Mouse (Mus musculus) heart, embryonic 11.5 days (tissue): ENCODE results near the gene Fam71e1. TPM values are rescaled to one million over a fixed set of nuclear protein-coding genes. Genes with fewer than 3 reads are reported as not detected.

Experiments used
- ATAC-seq: fragments of 200-750 bp; cut with Nextera tagmentation; replicated peaks from 2 replicates; pipeline ENCODE4 v1.8.0; 2017; ENCODE audit warnings: moderate library complexity; ENCODE audit not compliant: insufficient number of reproducible peaks, low FRiP score, low TSS enrichment
- H3K27ac ChIP-seq: fragments of 300-500 bp; sonication (generic); 2 replicates; pipeline ENCODE4 v1.5.1; 2014; ENCODE audit warnings: mild to moderate bottlenecking, low read depth, low read length
- H3K27me3 ChIP-seq: fragments of 300-500 bp; sonication (generic); 2 replicates; pipeline ENCODE4 v1.6.1; 2014; ENCODE audit warnings: mild to moderate bottlenecking, low read length, mixed read lengths; ENCODE audit not compliant: control insufficient read depth, insufficient read depth
- H3K36me3 ChIP-seq: fragments of 300-500 bp; sonication (generic); 2 replicates; pipeline ENCODE4 v1.6.1; 2014; ENCODE audit warnings: mild to moderate bottlenecking, low read length, moderate library complexity, mixed read lengths; ENCODE audit not compliant: control insufficient read depth, insufficient read depth
- H3K4me1 ChIP-seq: fragments of 300-500 bp; sonication (generic); 2 replicates; pipeline ENCODE4 v1.6.1; 2014; ENCODE audit warnings: low read length; ENCODE audit not compliant: control insufficient read depth, insufficient read depth
- H3K4me2 ChIP-seq: fragments of 300-500 bp; sonication (generic); 2 replicates; pipeline ENCODE4 v1.6.1; 2014; ENCODE audit warnings: mild to moderate bottlenecking, moderate library complexity
- H3K4me3 ChIP-seq: fragments of 300-500 bp; sonication (generic); 2 replicates; pipeline ENCODE4 v1.5.1; 2014; ENCODE audit warnings: low read depth, low read length
- H3K9ac ChIP-seq: fragments of 300-500 bp; sonication (generic); 2 replicates; pipeline ENCODE4 v1.6.1; 2014; ENCODE audit warnings: mild to moderate bottlenecking, low read depth, low read length, moderate library complexity
- H3K9me3 ChIP-seq: fragments of 300-500 bp; sonication (generic); replicated peaks from 2 replicates; pipeline ENCODE4 v1.6.1; 2016; ENCODE audit warnings: low read length; ENCODE audit not compliant: control insufficient read depth
- WGBS: fragments of 180-500 bp; shearing (Covaris S2); extraction: QIAGEN DNeasy Blood & Tissue Kit; methylation state at CpG from one replicate; pipeline ENCODE4 v1.1.7; 2014; ENCODE audit not compliant: insufficient replicate concordance; 5-methylcytosine and 5-hydroxymethylcytosine counted together
- polyA plus RNA-seq: library from polyadenylated mRNA; unstranded; fragments of >200 nt; fragmentation: Nextera tagmentation; extraction: Ambion mirVana; gene quantifications from 2 replicates; pipeline ENCODE4 v1.2.1, GENCODE M21; 2014

Fam71e1 gene
- polyA plus RNA-seq, 1 experiment from 2014 or later: 10.6 TPM

DNA sequence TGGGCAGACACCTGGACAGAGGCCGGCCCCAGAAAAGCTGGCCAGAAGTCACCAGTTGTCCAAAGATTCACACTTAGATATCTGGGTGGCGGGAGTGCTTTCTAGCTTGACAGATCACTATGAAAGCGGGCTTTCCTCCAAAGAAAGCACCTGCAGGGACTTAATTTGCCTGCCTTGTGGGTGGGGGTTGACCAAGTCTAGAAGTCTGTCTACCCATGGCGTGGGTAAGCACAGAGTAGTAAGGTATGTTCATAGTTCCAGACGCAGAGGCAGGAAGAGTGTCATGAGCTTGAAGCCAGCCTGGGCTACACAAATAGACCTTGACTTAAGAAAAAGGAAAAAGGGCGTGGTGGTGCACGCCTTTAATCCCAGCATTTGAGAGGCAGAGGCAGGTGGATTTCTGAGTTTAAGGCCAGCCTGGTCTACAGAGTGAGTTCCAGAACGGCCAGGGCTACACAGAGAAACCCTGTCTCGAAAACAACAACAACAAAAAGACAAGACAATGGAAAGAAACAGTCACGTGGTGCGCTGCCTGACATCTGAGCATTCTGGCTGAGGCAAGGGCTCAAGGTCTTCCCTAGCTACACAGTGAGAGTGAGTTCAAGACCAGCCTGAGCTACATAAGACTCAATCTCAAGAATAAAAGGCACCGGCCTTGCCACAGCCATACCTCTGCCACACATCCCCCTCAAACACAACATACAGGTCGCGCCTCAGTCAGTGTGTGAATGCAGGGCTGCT, 30.2 kb downstream of the Fam71e1 start:
- H3K27me3 ChIP-seq: peaks cover 65% of the 10 kb centered on the region
- H3K4me1 ChIP-seq: peaks cover 5% of the 10 kb centered on the region
- 83% methylated on average over 14 of the region's 14 CpGs for WGBS
- H3K9me3 ChIP-seq: no peaks in the 10 kb centered on the region
- H3K9ac ChIP-seq: no peak overlapping the region
- no peak overlapping the region for H3K4me2 ChIP-seq
- ATAC-seq: no peak
- H3K4me3 ChIP-seq: no peak overlapping the region
- no peak overlapping the region for H3K27ac ChIP-seq
- H3K36me3 ChIP-seq: no peaks in the 10 kb centered on the region

DNA sequence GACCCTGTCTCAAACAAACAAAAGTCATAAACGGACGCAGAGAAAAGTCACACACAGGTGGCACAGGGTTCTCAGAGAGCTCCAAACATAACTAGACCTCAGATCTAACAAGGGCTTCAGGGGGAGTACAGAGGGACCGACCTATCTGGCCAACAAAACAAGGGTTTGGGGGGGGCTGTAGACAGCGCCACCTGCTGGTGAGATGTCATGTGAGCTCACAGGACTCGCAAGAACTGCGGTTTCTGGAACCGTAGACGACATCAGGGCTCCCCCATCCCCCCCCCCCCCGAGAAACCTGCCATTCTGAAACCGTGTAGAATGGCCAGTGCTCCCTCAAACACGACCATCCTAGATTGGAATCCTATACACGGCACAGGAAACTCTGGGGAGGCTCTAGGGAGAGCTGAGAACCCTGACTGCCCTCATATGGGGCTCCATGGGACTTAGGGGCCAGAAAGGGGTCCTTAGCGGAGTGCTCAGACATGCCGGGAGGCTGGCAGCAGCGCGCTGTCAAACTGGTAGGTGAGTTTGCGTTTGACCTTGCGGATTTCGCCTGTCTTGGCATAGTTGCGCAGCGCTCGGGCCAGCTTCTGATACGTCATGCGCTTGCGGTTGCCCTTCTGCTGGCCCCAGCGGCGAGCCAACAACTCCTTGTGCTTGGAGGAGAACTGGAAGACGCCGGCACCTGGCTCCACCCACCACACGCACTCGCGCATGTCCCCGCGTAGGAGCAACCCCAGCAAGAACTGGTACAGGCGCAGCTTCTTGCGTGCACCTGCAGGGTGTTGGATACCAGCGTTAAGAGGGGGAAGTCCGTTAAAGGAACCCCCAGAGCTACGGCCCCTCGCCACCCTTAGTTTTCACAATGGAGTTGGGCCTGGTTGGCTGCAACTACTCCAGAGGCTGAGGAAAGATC, 31.4 kb downstream of the Fam71e1 start:
- ATAC-seq: no peak
- peaks cover 53% of the 10 kb centered on the region for H3K27me3 ChIP-seq
- peaks cover under 1% of the 10 kb centered on the region; the same call in 1 of the 2 replicates for H3K36me3 ChIP-seq
- H3K9me3 ChIP-seq: no peaks in the 10 kb centered on the region
- no peak overlapping the region for H3K27ac ChIP-seq
- peak overlapping the region; percentile 90 for H3K4me2 ChIP-seq
- WGBS: 8% methylated on average over 40 of the region's 40 CpGs
- peaks cover 5% of the 10 kb centered on the region for H3K4me1 ChIP-seq
- peak overlapping the region; percentile 62 for H3K9ac ChIP-seq
- H3K4me3 ChIP-seq: peak overlapping the region; percentile 47

DNA sequence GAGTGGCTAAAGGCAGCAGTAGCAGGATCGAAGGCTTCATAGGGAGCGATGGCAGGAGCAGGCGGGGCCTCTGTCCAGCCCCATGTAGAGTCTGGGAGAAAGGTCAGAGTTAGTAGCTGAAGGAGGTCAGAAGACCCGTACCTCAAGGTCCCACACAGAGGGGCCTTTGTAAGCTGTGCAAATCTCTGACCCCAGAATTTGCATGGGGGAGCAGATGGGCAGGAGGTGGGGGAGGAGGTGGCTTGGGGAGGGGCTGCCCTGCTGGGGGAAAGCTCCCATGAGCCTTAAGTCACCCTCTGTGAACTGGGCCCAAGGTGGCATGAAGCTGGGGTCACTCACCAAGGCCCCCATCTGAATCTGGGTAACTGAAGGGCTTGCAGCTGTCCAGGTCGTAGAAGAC, 33.1 kb downstream of the Fam71e1 start:
- no peak for ATAC-seq
- H3K27ac ChIP-seq: no peak overlapping the region
- no peak overlapping the region for H3K4me3 ChIP-seq
- 72% methylated on average over 5 of the region's 5 CpGs for WGBS
- H3K27me3 ChIP-seq: peaks cover 39% of the 10 kb centered on the region
- H3K4me1 ChIP-seq: peaks cover 5% of the 10 kb centered on the region
- no peaks in the 10 kb centered on the region for H3K9me3 ChIP-seq
- peaks cover 13% of the 10 kb centered on the region for H3K36me3 ChIP-seq
- H3K9ac ChIP-seq: no peak overlapping the region
- H3K4me2 ChIP-seq: no peak overlapping the region

DNA sequence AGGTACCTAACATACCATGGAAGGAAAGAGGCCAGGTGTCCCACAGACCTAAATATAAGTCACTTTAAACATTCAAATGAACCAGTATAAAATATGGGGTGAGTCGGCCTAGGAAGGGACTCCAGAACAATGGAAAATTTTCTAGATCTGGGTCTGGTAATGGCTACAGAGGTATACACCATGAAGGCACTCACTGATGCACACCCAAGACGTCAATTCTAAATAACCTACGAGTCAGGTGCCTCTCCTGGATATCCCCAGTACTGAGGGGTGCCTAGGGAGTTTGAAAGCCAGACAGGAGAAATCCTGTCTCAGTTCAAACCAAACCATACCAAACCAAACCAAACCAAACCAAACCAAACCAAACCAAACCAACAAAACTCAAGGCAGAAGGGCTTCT, 34.1 kb downstream of the Fam71e1 start:
- ATAC-seq: no peak
- no peak overlapping the region for H3K9ac ChIP-seq
- no peaks in the 10 kb centered on the region for H3K9me3 ChIP-seq
- 77% methylated on average over 3 of the region's 3 CpGs for WGBS
- H3K4me2 ChIP-seq: no peak overlapping the region
- H3K36me3 ChIP-seq: peaks cover 18% of the 10 kb centered on the region
- no peak overlapping the region for H3K4me3 ChIP-seq
- H3K4me1 ChIP-seq: peaks cover 5% of the 10 kb centered on the region
- peaks cover 30% of the 10 kb centered on the region for H3K27me3 ChIP-seq
- H3K27ac ChIP-seq: no peak overlapping the region

DNA sequence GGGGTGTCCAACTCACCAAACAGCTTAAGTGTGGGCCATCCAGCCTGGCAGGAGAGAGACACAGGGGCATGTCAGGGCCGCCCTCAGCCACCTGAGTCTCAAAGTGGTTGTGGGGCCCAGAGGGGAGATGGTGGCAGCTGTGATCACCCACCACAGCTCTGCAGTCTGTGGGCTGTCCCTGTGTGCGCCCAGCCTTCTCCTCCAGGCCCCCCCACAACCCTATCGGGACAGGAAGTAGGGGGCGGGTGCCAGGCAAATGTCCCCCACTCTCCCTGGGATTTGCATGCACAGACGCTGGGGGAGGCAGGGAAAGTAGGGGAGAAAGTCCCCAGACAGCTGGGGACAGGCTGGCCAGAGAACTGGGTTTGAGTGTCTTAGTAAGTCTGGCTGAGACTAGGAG, 34.8 kb downstream of the Fam71e1 start:
- Histone ChIP-seq H3K27me3 (peaks cover 24% of the 10 kb centered on the region), H3K4me1 (peaks cover 5% of the 10 kb centered on the region), H3K36me3 (peaks cover 18% of the 10 kb centered on the region), H3K4me3 (no peak overlapping the region), H3K9ac (no peak overlapping the region), H3K27ac (no peak overlapping the region), H3K4me2 (no peak overlapping the region), H3K9me3 (no peaks in the 10 kb centered on the region)
- 40% methylated on average over 5 of the region's 5 CpGs for WGBS
- no peak for ATAC-seq

DNA sequence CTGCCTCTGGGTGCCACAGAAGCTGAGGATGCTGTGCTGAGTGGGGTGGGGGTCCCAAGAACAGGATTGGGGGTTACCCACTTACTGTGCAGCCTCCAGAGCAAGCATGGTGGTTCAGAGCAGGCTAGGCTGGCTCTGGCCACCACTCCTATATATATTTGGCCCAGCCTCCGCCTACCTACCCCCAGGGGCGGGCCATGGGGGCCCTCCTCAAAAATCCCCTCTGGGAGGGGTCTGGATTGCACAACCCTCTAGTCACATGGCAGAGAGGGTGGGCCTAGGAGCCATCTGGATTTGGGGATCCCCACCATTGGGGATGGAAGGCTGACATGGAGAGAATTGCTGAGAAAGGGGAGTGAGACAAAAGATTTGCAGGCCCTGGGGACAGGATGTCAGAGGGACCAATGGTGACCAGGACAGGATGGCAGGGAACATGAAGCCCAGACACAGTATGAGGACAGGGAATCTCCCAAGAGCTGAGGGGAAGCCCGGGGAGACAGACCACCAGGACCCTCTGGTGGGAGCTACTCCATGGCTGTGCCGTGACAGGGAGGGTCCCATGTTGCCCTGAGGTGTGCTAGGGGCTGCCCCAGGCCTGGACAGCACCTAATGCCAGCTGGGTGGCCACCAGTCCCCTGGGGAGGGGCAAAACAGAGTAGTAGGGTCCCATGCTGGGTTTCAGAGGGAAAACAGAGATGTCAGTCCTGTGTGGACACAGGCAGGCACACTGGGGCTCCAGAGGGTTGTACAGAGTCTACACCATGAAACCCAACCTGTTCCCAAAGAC, 35.8 kb downstream of the Fam71e1 start, which contains the start of gene Spib:
Gene Spib, minus strand, starts transcription at position 126 of the 787 bp plus-strand sequence.
- no peak for ATAC-seq
- Histone ChIP-seq H3K4me3 (no peak within 1 kb of the TSS), H3K4me1 (peaks cover 5% of the 10 kb centered on the region), H3K9ac (no peak within 1 kb of the TSS), H3K36me3 (peaks cover 19% of the 10 kb centered on the region), H3K4me2 (no peak within 1 kb of the TSS), H3K9me3 (no peaks in the 10 kb centered on the region), H3K27ac (no peak within 1 kb of the TSS), H3K27me3 (peaks cover 15% of the 10 kb centered on the region)
- WGBS: 81% methylated on average over 4 of the region's 4 CpGs

DNA sequence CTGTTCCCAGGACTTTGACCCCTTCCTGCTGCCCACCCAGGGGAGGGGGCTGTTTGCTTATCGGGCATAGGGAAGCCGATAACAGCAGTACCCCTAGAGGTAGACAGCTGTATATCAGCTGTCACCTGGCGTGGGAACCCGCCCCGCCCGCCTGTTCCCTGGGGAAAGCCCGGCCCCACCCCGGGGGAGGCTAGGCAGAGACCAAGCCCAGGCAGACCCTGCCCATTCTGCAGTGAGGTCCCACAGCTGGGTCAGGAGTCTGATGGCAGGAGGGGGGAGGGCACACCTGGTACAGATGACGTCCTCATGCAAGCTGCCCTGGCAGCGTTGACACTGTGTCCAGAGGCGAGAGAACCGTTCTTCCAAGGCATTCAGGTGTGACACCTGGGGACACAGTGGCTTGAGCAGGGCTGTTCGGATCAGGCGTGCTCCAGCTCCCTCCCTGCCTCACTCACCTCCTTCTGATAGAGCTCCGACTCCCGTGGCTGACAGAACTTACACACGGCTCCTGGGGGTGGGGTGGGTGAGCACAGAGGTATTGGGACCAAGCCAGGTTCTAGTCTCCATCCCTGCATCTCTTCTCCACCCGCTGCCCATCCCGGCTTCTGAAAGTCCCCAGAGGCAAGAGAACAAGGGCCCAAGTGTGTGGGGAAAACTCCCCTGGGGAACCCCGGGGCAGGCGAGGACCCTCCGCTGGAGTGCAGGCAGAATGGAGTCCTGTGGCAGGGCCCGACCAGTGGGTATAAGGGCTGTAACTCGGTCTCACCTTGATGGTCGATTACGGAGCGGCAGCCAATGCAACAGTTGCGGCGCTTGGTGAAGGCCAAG, 36.8 kb downstream of the Fam71e1 start:
- Histone ChIP-seq H3K27me3 (peaks cover 13% of the 10 kb centered on the region), H3K27ac (no peak overlapping the region), H3K9ac (no peak overlapping the region), H3K9me3 (no peaks in the 10 kb centered on the region), H3K36me3 (peaks cover 29% of the 10 kb centered on the region), H3K4me1 (no peaks in the 10 kb centered on the region), H3K4me3 (no peak overlapping the region), H3K4me2 (no peak overlapping the region)
- no peak for ATAC-seq
- 80% methylated on average over 29 of the region's 29 CpGs for WGBS

DNA sequence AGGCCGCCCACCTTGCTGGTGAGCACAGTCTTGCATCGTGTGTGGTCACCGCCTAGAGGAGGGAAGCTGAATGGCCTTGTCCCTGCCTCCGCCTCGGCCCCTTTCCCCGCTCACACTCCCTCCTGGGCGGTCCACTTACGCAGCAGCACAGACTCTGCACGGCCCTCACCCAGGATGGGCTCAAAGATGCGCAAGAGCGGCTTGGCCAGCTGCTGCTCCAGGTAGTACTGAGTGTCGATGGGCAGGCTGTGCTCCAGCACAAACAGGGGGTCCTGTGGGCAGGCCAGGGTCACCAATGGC, 37.3 kb downstream of the Fam71e1 start:
- H3K36me3 ChIP-seq: peaks cover 33% of the 10 kb centered on the region
- H3K27ac ChIP-seq: no peak overlapping the region
- no peaks in the 10 kb centered on the region for H3K4me1 ChIP-seq
- WGBS: 81% methylated on average over 12 of the region's 12 CpGs
- no peak for ATAC-seq
- H3K4me2 ChIP-seq: no peak overlapping the region
- H3K9me3 ChIP-seq: no peaks in the 10 kb centered on the region
- no peak overlapping the region for H3K4me3 ChIP-seq
- no peak overlapping the region for H3K9ac ChIP-seq
- peaks cover 8% of the 10 kb centered on the region for H3K27me3 ChIP-seq
